Mouse (Mus musculus): ENCODE measurements around the gene Dlg5.

GRCm38 (mm10) chr14:24217362-24217722, 28.4 kb downstream of the Dlg5 start:
- TF ChIP-seq CTCF (IDR thresholded peaks at IDR 0.05; ENCODE audit: insufficient read depth, low read length): no peak
- TF ChIP-seq POLR2A (IDR thresholded peaks at IDR 0.05; ENCODE audit: borderline replicate concordance, extremely low read depth, low read depth, low read length): no peak

Measured in lung, adult 2 months (tissue).